Mouse (Mus musculus) midbrain, embryonic 12.5 days (tissue): ENCODE measurements around the gene Relt. TPM values are rescaled to one million over a fixed set of nuclear protein-coding genes. Genes with fewer than 3 reads are reported as not detected.

Experiments
- ATAC-seq: fragments of 200-750 bp; cut with Nextera tagmentation; 2 replicates; pipeline ENCODE4 v1.8.0; 2017; ENCODE audit warnings: low read depth, moderate TSS enrichment, moderate library complexity; ENCODE audit not compliant: low FRiP score
- H3K27ac ChIP-seq: fragments of 300-500 bp; sonication (generic); replicated peaks from 2 replicates; pipeline ENCODE4 v1.5.1; 2016; ENCODE audit warnings: mild to moderate bottlenecking
- H3K27me3 ChIP-seq: fragments of 300-500 bp; sonication (generic); 2 replicates; pipeline ENCODE4 v1.6.1; 2016; ENCODE audit warnings: mild to moderate bottlenecking
- H3K36me3 ChIP-seq: fragments of 300-500 bp; sonication (generic); 2 replicates; pipeline ENCODE4 v1.6.1; 2016
- H3K4me1 ChIP-seq: fragments of 300-500 bp; sonication (generic); 2 replicates; pipeline ENCODE4 v1.6.1; 2016
- H3K4me2 ChIP-seq: fragments of 300-500 bp; sonication (generic); replicated peaks from 2 replicates; pipeline ENCODE4 v1.6.1; 2016; ENCODE audit warnings: mild to moderate bottlenecking, moderate library complexity
- H3K4me3 ChIP-seq: fragments of 300-500 bp; sonication (generic); 2 replicates; pipeline ENCODE4 v1.5.1; 2016; ENCODE audit warnings: mild to moderate bottlenecking
- H3K9ac ChIP-seq: fragments of 300-500 bp; sonication (generic); replicated peaks from 2 replicates; pipeline ENCODE4 v1.6.1; 2016; ENCODE audit warnings: mild to moderate bottlenecking, moderate library complexity
- H3K9me3 ChIP-seq: fragments of 300-500 bp; sonication (generic); 2 replicates; pipeline ENCODE4 v1.6.1; 2016; ENCODE audit warnings: mild to moderate bottlenecking
- WGBS: fragments of 180-500 bp; shearing (Covaris S2); methylation state at CpG from one replicate; pipeline ENCODE4 v1.1.7; 2016; 5-methylcytosine and 5-hydroxymethylcytosine counted together
- polyA plus RNA-seq: library from polyadenylated mRNA; unstranded; fragments of >200 nt; fragmentation: Nextera tagmentation; extraction: Ambion mirVana; gene quantifications from 2 replicates; pipeline ENCODE4 v1.2.1, GENCODE M21; 2016

Relt gene
- polyA plus RNA-seq, 1 experiment from 2014 or later = 2.4 TPM

- Histone ChIP-seq H3K27ac (no peak overlapping the region), H3K4me1 (no peaks in the 10 kb centered on the region), H3K9me3 (no peaks in the 10 kb centered on the region), H3K4me2 (no peak overlapping the region), H3K27me3 (no peaks in the 10 kb centered on the region), H3K9ac (no peak overlapping the region), H3K36me3 (peaks cover 22% of the 10 kb centered on the region), H3K4me3 (no peak overlapping the region)
- WGBS = 96% methylated on average over 5 of the region's 5 CpGs
- ATAC-seq = no peak
Observed at GRCm38 (mm10) chr7:100842175-100842574, 21.1 kb downstream of the Relt start.

- Histone ChIP-seq H3K9ac (no peak overlapping the region), H3K4me1 (no peaks in the 10 kb centered on the region), H3K9me3 (no peaks in the 10 kb centered on the region), H3K27me3 (no peaks in the 10 kb centered on the region), H3K4me2 (no peak overlapping the region), H3K4me3 (no peak overlapping the region), H3K27ac (no peak overlapping the region), H3K36me3 (peaks cover 28% of the 10 kb centered on the region)
- no peak for ATAC-seq
- WGBS = 97% methylated on average over 6 of the region's 6 CpGs
Observed at GRCm38 (mm10) chr7:100841608-100842007, 21.6 kb downstream of the Relt start.

GRCm38 (mm10) chr7:100840906-100841305 lies 22.3 kb downstream of the Relt start:
- Histone ChIP-seq H3K36me3 (peaks cover 33% of the 10 kb centered on the region), H3K4me1 (no peaks in the 10 kb centered on the region), H3K27ac (no peak overlapping the region), H3K27me3 (no peaks in the 10 kb centered on the region), H3K9me3 (no peaks in the 10 kb centered on the region), H3K9ac (no peak overlapping the region), H3K4me3 (no peak overlapping the region), H3K4me2 (no peak overlapping the region)
- 97% methylated on average over 1 of the region's 1 CpGs for WGBS
- no peak for ATAC-seq

- 94% methylated on average over 6 of the region's 6 CpGs for WGBS
- ATAC-seq = no peak
- Histone ChIP-seq H3K4me3 (no peak overlapping the region), H3K4me2 (no peak overlapping the region), H3K27ac (no peak overlapping the region), H3K9me3 (no peaks in the 10 kb centered on the region), H3K36me3 (peaks cover 43% of the 10 kb centered on the region), H3K9ac (no peak overlapping the region), H3K27me3 (no peaks in the 10 kb centered on the region), H3K4me1 (no peaks in the 10 kb centered on the region)
Observed at GRCm38 (mm10) chr7:100839632-100840402, 23.4 kb downstream of the Relt start.

GRCm38 (mm10) chr7:100837701-100838100 lies 25.5 kb downstream of the Relt start:
- H3K4me2 ChIP-seq = no peak overlapping the region
- H3K9me3 ChIP-seq = no peaks in the 10 kb centered on the region
- H3K36me3 ChIP-seq = peaks cover 51% of the 10 kb centered on the region
- H3K9ac ChIP-seq = no peak overlapping the region
- no peak for ATAC-seq
- H3K4me1 ChIP-seq = no peaks in the 10 kb centered on the region
- H3K27ac ChIP-seq = no peak overlapping the region
- no peaks in the 10 kb centered on the region for H3K27me3 ChIP-seq
- H3K4me3 ChIP-seq = no peak overlapping the region
- 69% methylated on average over 1 of the region's 1 CpGs for WGBS

GRCm38 (mm10) chr7:100836657-100837056 lies 26.6 kb downstream of the Relt start:
- no peak for ATAC-seq
- no peaks in the 10 kb centered on the region for H3K27me3 ChIP-seq
- H3K4me3 ChIP-seq = no peak overlapping the region
- no peaks in the 10 kb centered on the region for H3K9me3 ChIP-seq
- WGBS = 95% methylated on average over 10 of the region's 10 CpGs
- H3K4me1 ChIP-seq = no peaks in the 10 kb centered on the region
- H3K27ac ChIP-seq = no peak overlapping the region
- H3K36me3 ChIP-seq = peaks cover 46% of the 10 kb centered on the region
- H3K9ac ChIP-seq = no peak overlapping the region
- H3K4me2 ChIP-seq = no peak overlapping the region

- Histone ChIP-seq H3K4me3 (no peak overlapping the region), H3K4me2 (no peak overlapping the region), H3K9ac (no peak overlapping the region), H3K36me3 (peaks cover 51% of the 10 kb centered on the region), H3K27me3 (no peaks in the 10 kb centered on the region), H3K4me1 (no peaks in the 10 kb centered on the region), H3K27ac (no peak overlapping the region), H3K9me3 (no peaks in the 10 kb centered on the region)
- WGBS = 90% methylated on average over 6 of the region's 6 CpGs
- no peak for ATAC-seq
Observed at GRCm38 (mm10) chr7:100835711-100836110, 27.5 kb downstream of the Relt start.

- H3K27ac ChIP-seq = no peak overlapping the region
- H3K36me3 ChIP-seq = peaks cover 51% of the 10 kb centered on the region
- H3K9me3 ChIP-seq = no peaks in the 10 kb centered on the region
- no peak overlapping the region for H3K4me3 ChIP-seq
- H3K4me1 ChIP-seq = no peaks in the 10 kb centered on the region
- 91% methylated on average over 7 of the region's 7 CpGs for WGBS
- no peak overlapping the region for H3K9ac ChIP-seq
- no peak for ATAC-seq
- H3K4me2 ChIP-seq = no peak overlapping the region
- H3K27me3 ChIP-seq = no peaks in the 10 kb centered on the region
Observed at GRCm38 (mm10) chr7:100835168-100835567, 28.1 kb downstream of the Relt start.

GRCm38 (mm10) chr7:100833859-100834258 lies 29.4 kb downstream of the Relt start:
- H3K4me1 ChIP-seq = no peaks in the 10 kb centered on the region
- no peak for ATAC-seq
- H3K9me3 ChIP-seq = no peaks in the 10 kb centered on the region
- no peaks in the 10 kb centered on the region for H3K27me3 ChIP-seq
- H3K4me2 ChIP-seq = no peak overlapping the region
- no peak overlapping the region for H3K27ac ChIP-seq
- WGBS = 92% methylated on average over 1 of the region's 1 CpGs
- no peak overlapping the region for H3K9ac ChIP-seq
- peaks cover 51% of the 10 kb centered on the region for H3K36me3 ChIP-seq
- no peak overlapping the region for H3K4me3 ChIP-seq

- H3K4me3 ChIP-seq = no peak overlapping the region
- H3K9ac ChIP-seq = no peak overlapping the region
- H3K4me2 ChIP-seq = no peak overlapping the region
- H3K36me3 ChIP-seq = peaks cover 27% of the 10 kb centered on the region
- ATAC-seq = no peak
- no peaks in the 10 kb centered on the region for H3K9me3 ChIP-seq
- no peaks in the 10 kb centered on the region for H3K27me3 ChIP-seq
- no peaks in the 10 kb centered on the region for H3K4me1 ChIP-seq
- H3K27ac ChIP-seq = no peak overlapping the region
- WGBS = 87% methylated on average over 2 of the region's 2 CpGs
Observed at GRCm38 (mm10) chr7:100828549-100828948, 34.7 kb downstream of the Relt start.

GRCm38 (mm10) chr7:100824661-100825060 lies 38.6 kb downstream of the Relt start:
- no peak overlapping the region for H3K27ac ChIP-seq
- peaks cover 15% of the 10 kb centered on the region; the same call in 1 of the 2 replicates for H3K36me3 ChIP-seq
- no peaks in the 10 kb centered on the region for H3K4me1 ChIP-seq
- 94% methylated on average over 3 of the region's 3 CpGs for WGBS
- no peak overlapping the region for H3K4me2 ChIP-seq
- ATAC-seq = no peak
- H3K27me3 ChIP-seq = no peaks in the 10 kb centered on the region
- no peak overlapping the region for H3K9ac ChIP-seq
- no peaks in the 10 kb centered on the region for H3K9me3 ChIP-seq
- no peak overlapping the region for H3K4me3 ChIP-seq

GRCm38 (mm10) chr7:100818401-100819064 lies 44.7 kb downstream of the Relt start:
- Histone ChIP-seq H3K4me1 (peaks cover 7% of the 10 kb centered on the region), H3K36me3 (no peaks in the 10 kb centered on the region), H3K4me2 (no peak overlapping the region), H3K27ac (no peak overlapping the region), H3K9me3 (no peaks in the 10 kb centered on the region), H3K4me3 (no peak overlapping the region), H3K9ac (no peak overlapping the region), H3K27me3 (no peaks in the 10 kb centered on the region)
- no peak for ATAC-seq
- 92% methylated on average over 4 of the region's 4 CpGs for WGBS
